Mouse (Mus musculus) erythroblast, embryonic 14.5 days (primary cell): ENCODE results near the gene Gba.

Experiments
- GATA1 ChIP-seq: IDR thresholded peaks from 2 replicates; pipeline ENCODE4 v1.6.1; 2012; ENCODE audit warnings: low read length, inconsistent platforms, mixed read lengths
- TAL1 ChIP-seq: IDR thresholded peaks from 3 replicates; pipeline ENCODE4 v1.6.1; 2012; ENCODE audit warnings: low read length, inconsistent platforms, mixed read lengths

DNA sequence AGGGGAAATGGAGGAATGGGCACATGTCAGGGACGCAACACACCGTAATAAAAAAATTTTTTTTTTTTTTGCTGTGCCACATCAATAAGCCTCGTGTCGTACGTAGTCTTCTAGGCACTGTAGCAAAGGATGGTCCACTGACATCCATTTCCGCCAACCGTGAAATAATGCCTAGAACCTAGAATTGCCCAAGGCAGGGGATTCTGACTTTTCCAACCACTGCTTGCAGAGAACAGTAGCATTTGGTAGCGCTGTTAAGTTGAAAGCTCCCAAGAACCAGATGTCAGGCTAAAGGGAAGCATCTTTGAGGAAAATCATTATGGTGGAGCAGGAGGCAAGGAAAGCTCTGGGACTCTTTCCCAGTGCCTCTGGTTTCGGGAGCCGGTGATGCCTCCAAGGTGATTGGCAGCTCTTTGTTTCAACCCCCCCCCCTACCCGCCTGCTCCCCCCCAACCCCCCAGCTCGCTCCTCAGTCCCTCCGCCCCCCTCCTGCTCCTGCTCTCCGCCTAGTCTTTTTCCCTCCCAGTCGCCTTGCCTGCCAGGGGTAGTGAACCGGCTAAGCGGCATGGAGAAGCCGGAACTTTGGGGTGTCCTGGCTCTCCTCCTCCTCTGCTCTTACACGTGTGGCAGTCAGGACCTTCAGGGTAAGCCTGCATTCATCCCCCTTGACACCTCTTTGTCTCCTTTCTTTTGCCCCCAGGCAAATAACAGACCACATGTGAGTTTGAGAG lies 12.1 kb downstream of the Gba start, which contains the start of gene Thbs3:
- no peak for TF ChIP-seq GATA1
- TF ChIP-seq TAL1, result no peak
